Mouse (Mus musculus) layer of hippocampus, adult 8-10 months (tissue): ENCODE results near the gene Ncapd2. TPM values are rescaled to one million over a fixed set of nuclear protein-coding genes. Genes with fewer than 3 reads are reported as not detected.

Source experiments
- DNase-seq, 2 experiments: peaks; one replicate each; pipeline ENCODE4 v3.0.0; 2022; ENCODE audit warnings: low spot score in 2 of 2
- total RNA-seq, 4 experiments: library from RNA; stranded (reverse); gene quantifications; 2 replicates each; pipeline ENCODE4 v1.2.4; 2022

The Ncapd2 gene
- total RNA-seq, 4 experiments from 2014 or later: 21.7 to 33.4 (median 23.7) TPM

GRCm38 (mm10) chr6:125215148-125215954, 23.9 kb upstream of the Ncapd2 start, which contains the start of gene Vamp1:
Gene Vamp1, plus strand, starts transcription at chr6:125215551.
- peak; percentile 96 for DNase-seq

GRCm38 (mm10) chr6:125213715-125214114, 22.2 kb upstream of the Ncapd2 start:
- no peak for DNase-seq

GRCm38 (mm10) chr6:125213129-125213528, 21.6 kb upstream of the Ncapd2 start:
- no peak for DNase-seq

- DNase-seq: no peak
Measured at GRCm38 (mm10) chr6:125212621-125213020, 21.1 kb upstream of the Ncapd2 start.

GRCm38 (mm10) chr6:125210436-125210835, 18.9 kb upstream of the Ncapd2 start:
- no peak for DNase-seq

- DNase-seq: no peak
Measured at GRCm38 (mm10) chr6:125197166-125197565, 5.7 kb upstream of the Ncapd2 start.

- DNase-seq: no peak
Measured at GRCm38 (mm10) chr6:125196301-125196700, 4.8 kb upstream of the Ncapd2 start.

GRCm38 (mm10) chr6:125195541-125196075, 4.1 kb upstream of the Ncapd2 start:
- no peak for DNase-seq

GRCm38 (mm10) chr6:125193390-125193789, 1.9 kb upstream of the Ncapd2 start:
- no peak for DNase-seq

GRCm38 (mm10) chr6:125192841-125193240, 1.3 kb upstream of the Ncapd2 start:
- no peak for DNase-seq

GRCm38 (mm10) chr6:125192016-125192714, 664 bp upstream of the Ncapd2 start:
- peak; percentile 89 for DNase-seq

- DNase-seq: no peak
Measured at GRCm38 (mm10) chr6:125190816-125191215, 685 bp downstream of the Ncapd2 start.

- DNase-seq: no peak
Measured at GRCm38 (mm10) chr6:125186203-125186602, 5.3 kb downstream of the Ncapd2 start.

GRCm38 (mm10) chr6:125182133-125182532, 9.4 kb downstream of the Ncapd2 start:
- DNase-seq: peak in 1 of 2 experiments; percentile 15

- no peak for DNase-seq
Measured at GRCm38 (mm10) chr6:125179601-125180000, 11.9 kb downstream of the Ncapd2 start.

- no peak for DNase-seq
Measured at GRCm38 (mm10) chr6:125175469-125175868, 16.0 kb downstream of the Ncapd2 start.

- DNase-seq: no peak
Measured at GRCm38 (mm10) chr6:125173256-125173655, 18.2 kb downstream of the Ncapd2 start.

GRCm38 (mm10) chr6:125172474-125172873, 19.0 kb downstream of the Ncapd2 start:
- DNase-seq: no peak

GRCm38 (mm10) chr6:125170194-125170593, 21.3 kb downstream of the Ncapd2 start:
- DNase-seq: no peak

GRCm38 (mm10) chr6:125168086-125168485, 23.4 kb downstream of the Ncapd2 start:
- DNase-seq: no peak

GRCm38 (mm10) chr6:125166861-125167650, 24.4 kb downstream of the Ncapd2 start:
- no peak for DNase-seq
